Comparison of ENCODE assay signal across 10 mouse cellular contexts in genomic region chrX:85879198-85879977, GRCm38 (mm10). TPM values are rescaled to one million over a fixed set of nuclear protein-coding genes. Genes with fewer than 3 reads are reported as not detected.
DNase-seq lines count a peak whose midpoint lies in the region; ATAC-seq and TF ChIP-seq lines count a peak whose summit lies in the region.
"Had no signal": no experiment of that assay in that cellular context is flagged by ENCODE, and none has a peak within 500 bp of the region (broad histone marks: within the 10 kb centered on the region; RNA-seq: fewer than 3 reads in every experiment).

No protein-coding gene starts in this region.

- H3K4me3 ChIP-seq in forebrain, embryonic 15.5 days, result no peak overlapping the region
- no peak overlapping the region for H3K4me3 ChIP-seq in forebrain, embryonic 13.5 days
- no peak overlapping the region for H3K4me3 ChIP-seq in lung, embryonic 14.5 days (ENCODE audit: low read depth, low read length)
- H3K4me3 ChIP-seq: heart, embryonic 13.5 days; myocyte had no signal

- no peak overlapping the region for H3K9ac ChIP-seq in forebrain, embryonic 15.5 days (replicated peaks)
- no peak overlapping the region for H3K9ac ChIP-seq in forebrain, embryonic 13.5 days
- no peak overlapping the region for H3K9ac ChIP-seq in lung, embryonic 14.5 days
- H3K9ac ChIP-seq: heart, embryonic 13.5 days had no signal

- no peaks in the 10 kb centered on the region for H3K4me1 ChIP-seq in forebrain, embryonic 15.5 days
- no peaks in the 10 kb centered on the region for H3K4me1 ChIP-seq in forebrain, embryonic 13.5 days
- no peaks in the 10 kb centered on the region for H3K4me1 ChIP-seq in lung, embryonic 14.5 days (ENCODE audit: insufficient read depth)
- H3K4me1 ChIP-seq: heart, embryonic 13.5 days had no signal

- peak; percentile 35 for DNase-seq in testis, postnatal 10 days (ENCODE audit: low spot score)
- DNase-seq in testis, postnatal 14 days (ENCODE audit: low spot score), result no peak
- DNase-seq in embryo, embryonic 10 days (ENCODE audit: low spot score), result peak; percentile 32
- DNase-seq in kidney, adult 8-10 months, result peak; percentile 47 to 49
- DNase-seq in lung, embryonic 14.5 days, result peak; percentile 73
- peak; percentile 10 for DNase-seq in thymus, postnatal 0 days (ENCODE audit: low spot score)

- H3K27ac ChIP-seq in forebrain, embryonic 15.5 days (replicated peaks), result no peak overlapping the region
- H3K27ac ChIP-seq in forebrain, embryonic 13.5 days, result no peak overlapping the region
- H3K27ac ChIP-seq in lung, embryonic 14.5 days (ENCODE audit: low read depth), result no peak overlapping the region
- H3K27ac ChIP-seq: heart, embryonic 13.5 days had no signal

- ATAC-seq in forebrain, embryonic 15.5 days (replicated peaks), result peak; percentile 48; the same call in 1 of the 2 replicates
- ATAC-seq in forebrain, embryonic 13.5 days, result no peak
- ATAC-seq in lung, embryonic 14.5 days (ENCODE audit: insufficient read depth), result no peak

- no peak overlapping the region for H3K4me2 ChIP-seq in forebrain, embryonic 15.5 days (replicated peaks)
- H3K4me2 ChIP-seq in forebrain, embryonic 13.5 days, result no peak overlapping the region
- H3K4me2 ChIP-seq in lung, embryonic 14.5 days, result no peak overlapping the region
- H3K4me2 ChIP-seq: heart, embryonic 13.5 days had no signal

- no peaks in the 10 kb centered on the region for H3K36me3 ChIP-seq in forebrain, embryonic 15.5 days
- no peaks in the 10 kb centered on the region for H3K36me3 ChIP-seq in forebrain, embryonic 13.5 days (ENCODE audit: poor library complexity, severe bottlenecking)
- H3K36me3 ChIP-seq in lung, embryonic 14.5 days (ENCODE audit: insufficient read depth), result no peaks in the 10 kb centered on the region
- H3K36me3 ChIP-seq: heart, embryonic 13.5 days had no signal

- peak; percentile 62 for TF ChIP-seq CTCF in lung, embryonic 14.5 days (IDR thresholded peaks at IDR 0.05; ENCODE audit: low read depth)

- no peaks in the 10 kb centered on the region for H3K27me3 ChIP-seq in forebrain, embryonic 15.5 days
- no peaks in the 10 kb centered on the region for H3K27me3 ChIP-seq in forebrain, embryonic 13.5 days
- no peaks in the 10 kb centered on the region for H3K27me3 ChIP-seq in lung, embryonic 14.5 days (ENCODE audit: insufficient read depth, low read length)
- H3K27me3 ChIP-seq: heart, embryonic 13.5 days had no signal

- H3K9me3 ChIP-seq in forebrain, embryonic 15.5 days, result no peaks in the 10 kb centered on the region
- H3K9me3 ChIP-seq in forebrain, embryonic 13.5 days (replicated peaks), result no peaks in the 10 kb centered on the region
- no peaks in the 10 kb centered on the region for H3K9me3 ChIP-seq in lung, embryonic 14.5 days (ENCODE audit: low read depth, low read length)
- H3K9me3 ChIP-seq: heart, embryonic 13.5 days had no signal

- 61% methylated on average over 7 of the region's 7 CpGs for WGBS in forebrain, embryonic 15.5 days
- WGBS in forebrain, embryonic 13.5 days, result 65% methylated on average over 7 of the region's 7 CpGs
- WGBS in lung, embryonic 14.5 days, result 60% methylated on average over 7 of the region's 7 CpGs

RNA-seq across cellular contexts. Expression of gene 5430427O19Rik, which starts 9.2 kb away (rescaled TPM):
- polyA plus RNA-seq in forebrain, embryonic 15.5 days (2015; fragmentation: Nextera tagmentation; extraction: Ambion mirVana), result 0.04 and 0.06 TPM in 2 replicates
- 0.04 TPM in 1 of 2 replicates, not detected in the other for polyA plus RNA-seq in forebrain, embryonic 13.5 days (2015; fragmentation: Nextera tagmentation; extraction: Ambion mirVana)
- 0.16 and 0.23 TPM in 2 replicates for polyA plus RNA-seq in lung, embryonic 14.5 days (2014; fragmentation: Nextera tagmentation; extraction: Ambion mirVana)
- 1.3 and 1.5 TPM in 2 replicates for polyA plus RNA-seq in thymus, postnatal 0 days (2015; fragmentation: Nextera tagmentation; extraction: Ambion mirVana)
